Mouse (Mus musculus) stomach, postnatal 0 days (tissue): ENCODE measurements at regions not wholly inside any gene's neighbourhood (a gene's known extent, or its start where the extent isn't known, plus 50 kb on each side); places are given as distances from the start of the nearest gene placed in this dataset.

Experiments
- ATAC-seq: fragments of 200-750 bp; cut with Nextera tagmentation; 2 replicates; pipeline ENCODE4 v1.8.0; 2017; ENCODE audit not compliant: low FRiP score, low TSS enrichment
- DNase-seq: peaks from one replicate; pipeline ENCODE4 v3.0.0-alpha.2; 2016; ENCODE audit warnings: low spot score
- H3K27ac ChIP-seq: fragments of 300-500 bp; sonication (generic); replicated peaks from 2 replicates; pipeline ENCODE4 v1.5.1; 2014; ENCODE audit warnings: mild to moderate bottlenecking, control low read depth
- H3K27me3 ChIP-seq: fragments of 300-500 bp; sonication (generic); 2 replicates; pipeline ENCODE4 v1.6.1; 2014; ENCODE audit warnings: low read length; ENCODE audit not compliant: control insufficient read depth, insufficient read depth
- H3K36me3 ChIP-seq: fragments of 300-500 bp; sonication (generic); 2 replicates; pipeline ENCODE4 v1.6.1; 2014; ENCODE audit warnings: low read length, mixed read lengths; ENCODE audit not compliant: control insufficient read depth, insufficient read depth
- H3K4me1 ChIP-seq: fragments of 300-500 bp; sonication (generic); replicated peaks from 2 replicates; pipeline ENCODE4 v1.6.1; 2014; ENCODE audit warnings: antibody characterized with exemption; ENCODE audit not compliant: control insufficient read depth, insufficient read depth
- H3K4me2 ChIP-seq: fragments of 300-500 bp; sonication (generic); replicated peaks from 2 replicates; pipeline ENCODE4 v1.6.1; 2014; ENCODE audit warnings: low read depth, mild to moderate bottlenecking, control low read depth, moderate library complexity
- H3K4me3 ChIP-seq: fragments of 300-500 bp; sonication (generic); 2 replicates; pipeline ENCODE4 v1.5.1; 2014; ENCODE audit warnings: low read depth, low read length, control low read depth
- H3K9ac ChIP-seq: fragments of 300-500 bp; sonication (generic); 2 replicates; pipeline ENCODE4 v1.6.1; 2014; ENCODE audit warnings: mild to moderate bottlenecking, low read length, control low read depth, mixed read lengths
- H3K9me3 ChIP-seq: fragments of 300-500 bp; sonication (generic); 2 replicates; pipeline ENCODE4 v1.6.1; 2016; ENCODE audit warnings: low read length; ENCODE audit not compliant: control insufficient read depth
- CTCF ChIP-seq: IDR thresholded peaks from 2 replicates; pipeline ENCODE4 v1.5.1; 2016; ENCODE audit warnings: antibody characterized with exemption, low read depth, mild to moderate bottlenecking, moderate library complexity
- EP300 ChIP-seq: optimal IDR thresholded peaks from 2 replicates; pipeline ENCODE3; 2016; ENCODE audit warnings: antibody characterized with exemption
- WGBS: fragments of 180-500 bp; shearing (Covaris S2); extraction: QIAGEN DNeasy Blood & Tissue Kit; methylation state at CpG from one replicate; pipeline ENCODE4 v1.1.7; 2014; 5-methylcytosine and 5-hydroxymethylcytosine counted together

DNA sequence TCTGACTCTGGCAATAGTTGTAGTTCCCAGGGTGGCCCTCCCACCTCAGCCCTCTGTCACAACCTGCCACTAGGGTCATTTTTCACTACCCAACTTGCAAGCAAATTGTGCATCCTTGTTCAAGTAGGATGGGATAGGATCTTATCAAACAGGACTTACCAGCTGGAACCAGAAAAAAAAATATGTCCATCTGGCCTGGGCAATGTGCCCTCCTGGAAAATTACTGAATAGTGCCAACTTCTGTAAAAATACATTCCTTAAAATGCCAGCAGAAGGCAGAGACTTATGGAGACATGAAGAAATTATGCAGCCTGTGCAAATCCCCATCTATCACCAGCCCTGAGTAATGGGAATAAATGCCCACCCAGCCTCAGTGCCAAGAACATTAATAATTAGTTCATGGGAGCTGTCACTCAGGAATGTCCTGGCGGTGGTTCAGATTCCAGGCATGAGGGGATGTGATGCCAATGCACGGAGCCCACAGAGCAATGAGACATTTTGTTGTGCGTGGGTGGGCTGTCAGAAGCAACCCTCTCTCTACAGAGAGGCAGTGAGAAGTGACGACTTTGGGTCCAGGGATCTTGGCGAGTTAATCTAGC, 139.6 kb downstream of the Otor start:
- TF ChIP-seq CTCF (no peak), EP300 (no peak)
- ATAC-seq (no peak), DNase-seq (no peak)
- Histone ChIP-seq H3K4me1 (no peaks in the 10 kb centered on the region), H3K27me3 (no peaks in the 10 kb centered on the region), H3K9ac (no peak overlapping the region), H3K4me2 (no peak overlapping the region), H3K9me3 (no peaks in the 10 kb centered on the region), H3K4me3 (no peak overlapping the region), H3K36me3 (no peaks in the 10 kb centered on the region), H3K27ac (no peak overlapping the region)
- WGBS: 65% methylated on average over 5 of the region's 5 CpGs

DNA sequence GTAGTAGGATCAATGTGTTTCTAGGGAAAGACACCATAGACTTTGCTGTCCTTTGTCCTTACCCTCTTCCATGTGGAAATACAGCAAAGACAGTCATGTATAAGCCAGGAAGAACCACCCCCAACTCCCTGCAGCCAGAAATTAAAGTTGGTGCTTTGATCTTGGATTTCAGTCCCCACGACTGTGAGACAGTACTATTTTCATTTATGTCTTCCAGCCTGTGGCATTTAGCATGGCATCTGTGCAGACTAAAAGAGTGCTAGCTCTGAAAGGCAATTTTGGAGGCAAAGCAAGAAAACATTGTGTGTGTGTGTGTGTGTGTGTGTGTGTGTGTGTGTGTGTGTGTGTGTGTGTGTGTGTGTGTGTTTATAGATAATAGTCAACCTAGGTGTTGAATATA, 144.1 kb downstream of the Otor start:
- TF ChIP-seq CTCF: no peak
- TF ChIP-seq EP300: no peak
- ATAC-seq (no peak), DNase-seq (no peak)
- Histone ChIP-seq H3K36me3 (no peaks in the 10 kb centered on the region), H3K4me3 (no peak overlapping the region), H3K9me3 (no peaks in the 10 kb centered on the region), H3K4me2 (no peak overlapping the region), H3K27ac (no peak overlapping the region), H3K4me1 (no peaks in the 10 kb centered on the region), H3K27me3 (no peaks in the 10 kb centered on the region), H3K9ac (no peak overlapping the region)
- 64% methylated on average over 1 of the region's 1 CpGs for WGBS

DNA sequence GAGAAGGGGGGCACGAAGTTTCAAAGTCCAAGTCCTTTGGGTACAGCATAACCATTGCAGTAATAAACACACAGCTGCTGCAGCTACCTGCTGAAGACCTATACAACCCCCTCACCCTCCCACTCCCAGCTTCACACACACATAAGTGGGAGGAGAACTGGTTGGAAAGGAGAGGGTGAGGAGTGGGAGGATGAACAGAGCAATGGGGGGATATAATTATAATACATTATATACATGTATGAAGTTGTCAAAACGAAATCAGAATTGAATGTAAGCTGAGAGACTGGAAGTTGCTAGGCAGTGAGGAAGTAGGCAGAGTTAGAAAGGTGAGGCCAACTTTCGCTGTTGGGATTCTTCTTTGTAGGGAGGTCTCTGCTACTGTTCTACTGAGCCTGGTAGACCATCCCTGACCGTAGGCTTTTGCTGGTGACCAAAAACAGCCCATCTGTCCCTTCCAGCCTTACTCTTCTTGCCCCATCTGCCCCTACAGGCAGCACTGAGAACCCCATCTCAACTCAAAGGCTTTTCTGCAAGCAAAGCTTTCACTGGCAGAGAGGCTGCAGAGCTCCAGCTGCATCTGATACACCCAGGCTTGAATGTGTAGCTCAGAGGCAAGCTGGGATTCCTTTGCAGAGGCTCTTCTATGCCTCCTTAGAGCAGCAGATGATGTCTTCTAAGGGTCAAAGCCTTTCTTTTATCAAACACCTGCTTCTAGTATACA, 146.3 kb downstream of the Otor start:
- no peaks in the 10 kb centered on the region for H3K4me1 ChIP-seq
- H3K4me3 ChIP-seq: no peak overlapping the region
- H3K27ac ChIP-seq: no peak overlapping the region
- TF ChIP-seq EP300: no peak
- TF ChIP-seq CTCF: no peak
- no peaks in the 10 kb centered on the region for H3K36me3 ChIP-seq
- H3K27me3 ChIP-seq: no peaks in the 10 kb centered on the region
- H3K9me3 ChIP-seq: no peaks in the 10 kb centered on the region
- no peak for DNase-seq
- WGBS: 57% methylated on average over 4 of the region's 4 CpGs
- no peak for ATAC-seq
- no peak overlapping the region for H3K9ac ChIP-seq
- no peak overlapping the region for H3K4me2 ChIP-seq

DNA sequence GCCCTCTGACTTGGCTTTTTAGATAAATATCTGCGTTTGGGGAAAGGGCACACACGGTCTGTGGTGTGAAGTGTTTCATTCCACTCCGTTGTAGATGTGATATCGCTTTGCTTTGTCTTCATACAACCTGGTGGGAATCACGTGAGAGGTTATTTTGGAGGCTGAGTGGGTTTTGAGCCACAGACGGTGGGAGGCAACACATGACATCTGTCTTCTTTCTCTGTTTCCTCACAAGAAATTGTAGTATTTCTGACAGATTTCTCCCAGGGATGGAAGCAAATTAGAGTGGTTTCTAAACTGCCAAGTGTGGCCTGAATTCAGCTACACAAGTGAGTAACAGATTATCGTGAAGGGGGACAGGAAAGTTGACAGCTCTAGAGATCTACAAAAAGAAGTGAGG, 155.5 kb downstream of the Otor start:
- Histone ChIP-seq H3K9ac (no peak overlapping the region), H3K27me3 (no peaks in the 10 kb centered on the region), H3K27ac (no peak overlapping the region), H3K36me3 (no peaks in the 10 kb centered on the region), H3K9me3 (no peaks in the 10 kb centered on the region), H3K4me2 (no peak overlapping the region), H3K4me1 (no peaks in the 10 kb centered on the region), H3K4me3 (no peak overlapping the region)
- ATAC-seq: no peak
- TF ChIP-seq CTCF (no peak), EP300 (no peak)
- WGBS: 75% methylated on average over 7 of the region's 7 CpGs
- no peak for DNase-seq

DNA sequence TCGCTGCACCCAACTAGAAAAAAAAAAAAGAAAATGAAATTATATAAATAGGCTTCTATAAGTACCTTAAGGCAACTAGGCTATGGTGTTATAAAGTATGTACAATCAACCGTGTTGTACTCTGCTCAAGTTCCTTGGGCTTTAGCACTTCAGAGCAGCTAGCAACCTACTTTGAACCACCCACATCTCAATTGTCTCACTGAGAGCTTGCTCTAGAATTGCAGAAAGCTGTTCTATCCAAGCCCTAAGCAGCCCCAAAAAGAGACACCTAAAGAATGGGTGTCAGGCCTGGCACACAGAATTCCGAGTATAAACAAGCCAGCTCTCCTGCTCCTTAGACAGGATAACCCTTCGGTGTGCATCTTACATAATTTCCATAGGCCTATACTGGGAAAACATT, 162.0 kb downstream of the Otor start:
- no peak overlapping the region for H3K27ac ChIP-seq
- no peak overlapping the region for H3K4me3 ChIP-seq
- H3K4me2 ChIP-seq: no peak overlapping the region
- no peak for TF ChIP-seq CTCF
- TF ChIP-seq EP300: no peak
- H3K36me3 ChIP-seq: no peaks in the 10 kb centered on the region
- no peaks in the 10 kb centered on the region for H3K9me3 ChIP-seq
- no peak for ATAC-seq
- no peak overlapping the region for H3K9ac ChIP-seq
- H3K27me3 ChIP-seq: no peaks in the 10 kb centered on the region
- WGBS: 75% methylated on average over 4 of the region's 4 CpGs
- no peak for DNase-seq
- H3K4me1 ChIP-seq: no peaks in the 10 kb centered on the region

DNA sequence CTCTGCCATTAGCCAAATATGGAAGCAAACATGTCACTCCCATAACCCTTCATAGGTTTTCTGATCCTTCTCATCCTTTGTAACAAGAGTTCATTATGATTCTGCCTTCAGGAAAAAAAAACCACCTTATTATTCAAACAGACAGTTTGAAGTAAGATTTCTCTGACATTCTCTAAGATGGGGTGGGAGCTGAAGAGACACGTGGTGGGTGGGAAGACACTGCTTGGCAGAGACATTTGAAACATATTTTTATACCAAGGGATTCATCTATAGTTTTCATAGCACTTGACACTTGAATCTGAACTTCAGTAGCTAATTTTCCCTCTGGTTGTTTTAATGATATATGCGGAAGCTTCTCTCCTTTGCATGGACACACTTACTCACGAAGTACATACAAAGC, 165.5 kb downstream of the Otor start:
- TF ChIP-seq CTCF (no peak), EP300 (no peak)
- H3K36me3 ChIP-seq: no peaks in the 10 kb centered on the region
- no peaks in the 10 kb centered on the region for H3K4me1 ChIP-seq
- no peak overlapping the region for H3K9ac ChIP-seq
- no peak for ATAC-seq
- no peak for DNase-seq
- no peaks in the 10 kb centered on the region for H3K27me3 ChIP-seq
- no peak overlapping the region for H3K27ac ChIP-seq
- 81% methylated on average over 3 of the region's 3 CpGs for WGBS
- H3K4me2 ChIP-seq: no peak overlapping the region
- H3K9me3 ChIP-seq: no peaks in the 10 kb centered on the region
- H3K4me3 ChIP-seq: no peak overlapping the region
